Mouse (Mus musculus): ENCODE results near the gene L3mbtl1.

GRCm38 (mm10) chr2:162908052-162908491 lies 35.2 kb upstream of the L3mbtl1 start:
- TF ChIP-seq POLR2A (IDR thresholded peaks at IDR 0.05; ENCODE audit: extremely low read depth, insufficient read depth, low read length) (no peak), CTCF (IDR thresholded peaks at IDR 0.05; ENCODE audit: low read depth, low read length) (no peak)
